Mouse (Mus musculus): ENCODE measurements around the gene Olfr98. TPM values are rescaled to one million over a fixed set of nuclear protein-coding genes. Genes with fewer than 3 reads are reported as not detected.

Olfr98 gene
- polyA plus RNA-seq, 1 experiment from 2014 or later = not detected

- Histone ChIP-seq H3K4me1 (replicated peaks; ENCODE audit: control insufficient read depth, insufficient read depth, low read length) (peaks cover 5% of the 10 kb centered on the region), H3K36me3 (ENCODE audit: control insufficient read depth, insufficient read depth) (no peaks in the 10 kb centered on the region), H3K4me2 (ENCODE audit: low read length) (no peak within 1 kb of the TSS), H3K27me3 (replicated peaks; ENCODE audit: control insufficient read depth, insufficient read depth, low read length) (no peaks in the 10 kb centered on the region; the same call in 1 of the 2 replicates), H3K4me3 (replicated peaks; ENCODE audit: low read length) (no peak within 1 kb of the TSS), H3K9ac (replicated peaks; ENCODE audit: low read depth, low read length) (no peak within 1 kb of the TSS), H3K27ac (ENCODE audit: low read length) (no peak within 1 kb of the TSS), H3K9me3 (ENCODE audit: control insufficient read depth, low read length) (no peaks in the 10 kb centered on the region; the same call in 1 of the 2 replicates)
- no peak for ATAC-seq
- 69% methylated on average over 3 of the region's 3 CpGs for WGBS
These were observed 50.5 kb downstream of the Olfr98 start, which contains the start of gene Olfr95 for GRCm38 (mm10) chr17:37213018-37213417. TSS of gene Olfr95 (minus strand) at chr17:37213118.

Other genes with a start within 250 kb of the Olfr98 start
- 1.9 and 2.9 TPM in 2 replicates for gene Mog, start 240.4 kb downstream of the Olfr98 start, polyA plus RNA-seq (2015; fragmentation: Nextera tagmentation; extraction: Ambion mirVana)
- 46.0 and 58.6 TPM in 2 replicates for gene Gabbr1, start 217.8 kb downstream of the Olfr98 start, polyA plus RNA-seq (2015; fragmentation: Nextera tagmentation; extraction: Ambion mirVana)
- gene Olfr90, start 175.2 kb downstream of the Olfr98 start, polyA plus RNA-seq (2015; fragmentation: Nextera tagmentation; extraction: Ambion mirVana) = not detected in 2 replicates
- gene Olfr91, start 165.5 kb downstream of the Olfr98 start, polyA plus RNA-seq (2015; fragmentation: Nextera tagmentation; extraction: Ambion mirVana) = not detected in 2 replicates
- gene Olfr92, start 143.7 kb downstream of the Olfr98 start, polyA plus RNA-seq (2015; fragmentation: Nextera tagmentation; extraction: Ambion mirVana) = not detected in 2 replicates
- gene Olfr93, start 102.3 kb downstream of the Olfr98 start, polyA plus RNA-seq (2015; fragmentation: Nextera tagmentation; extraction: Ambion mirVana) = not detected in 2 replicates
- gene Ubd, start 69.9 kb downstream of the Olfr98 start, polyA plus RNA-seq (2015; fragmentation: Nextera tagmentation; extraction: Ambion mirVana) = not detected in 2 replicates
- not detected in 2 replicates for gene Olfr94, start 62.8 kb downstream of the Olfr98 start, polyA plus RNA-seq (2015; fragmentation: Nextera tagmentation; extraction: Ambion mirVana)
- not detected in 2 replicates for gene Olfr95, start 50.6 kb downstream of the Olfr98 start, polyA plus RNA-seq (2015; fragmentation: Nextera tagmentation; extraction: Ambion mirVana)
- not detected in 2 replicates for gene Olfr96, start 43.6 kb downstream of the Olfr98 start, polyA plus RNA-seq (2015; fragmentation: Nextera tagmentation; extraction: Ambion mirVana)
- gene Olfr97, start 26.4 kb downstream of the Olfr98 start, polyA plus RNA-seq (2015; fragmentation: Nextera tagmentation; extraction: Ambion mirVana) = not detected in 2 replicates
- 0.67 and 0.81 TPM in 2 replicates for gene H2-M3, start 6.5 kb upstream of the Olfr98 start, polyA plus RNA-seq (2015; fragmentation: Nextera tagmentation; extraction: Ambion mirVana)
- gene Olfr99, start 19.7 kb upstream of the Olfr98 start, polyA plus RNA-seq (2015; fragmentation: Nextera tagmentation; extraction: Ambion mirVana) = not detected in 2 replicates
- not detected in 2 replicates for gene Olfr101, start 40.6 kb upstream of the Olfr98 start, polyA plus RNA-seq (2015; fragmentation: Nextera tagmentation; extraction: Ambion mirVana)
- not detected in 2 replicates for gene Olfr102, start 53.3 kb upstream of the Olfr98 start, polyA plus RNA-seq (2015; fragmentation: Nextera tagmentation; extraction: Ambion mirVana)
- gene Olfr103, start 75.9 kb upstream of the Olfr98 start, polyA plus RNA-seq (2015; fragmentation: Nextera tagmentation; extraction: Ambion mirVana) = not detected in 2 replicates
- not detected in 2 replicates for gene Olfr104-ps, start 95.8 kb upstream of the Olfr98 start, polyA plus RNA-seq (2015; fragmentation: Nextera tagmentation; extraction: Ambion mirVana)
- gene Olfr105-ps, start 115.3 kb upstream of the Olfr98 start, polyA plus RNA-seq (2015; fragmentation: Nextera tagmentation; extraction: Ambion mirVana) = not detected in 2 replicates
- gene Olfr106-ps, start 126.6 kb upstream of the Olfr98 start, polyA plus RNA-seq (2015; fragmentation: Nextera tagmentation; extraction: Ambion mirVana) = not detected in 2 replicates
- gene Olfr107, start 135.5 kb upstream of the Olfr98 start, polyA plus RNA-seq (2015; fragmentation: Nextera tagmentation; extraction: Ambion mirVana) = not detected in 2 replicates
- gene Olfr108, start 181.7 kb upstream of the Olfr98 start, polyA plus RNA-seq (2015; fragmentation: Nextera tagmentation; extraction: Ambion mirVana) = not detected in 2 replicates
- not detected in 2 replicates for gene Olfr109, start 195.2 kb upstream of the Olfr98 start, polyA plus RNA-seq (2015; fragmentation: Nextera tagmentation; extraction: Ambion mirVana)
- gene H2-M2, start 219.8 kb upstream of the Olfr98 start, polyA plus RNA-seq (2015; fragmentation: Nextera tagmentation; extraction: Ambion mirVana) = not detected in 2 replicates
- gene Olfr110, start 228.7 kb upstream of the Olfr98 start, polyA plus RNA-seq (2015; fragmentation: Nextera tagmentation; extraction: Ambion mirVana) = not detected in 2 replicates
- not detected in 2 replicates for gene Olfr111, start 244.3 kb upstream of the Olfr98 start, polyA plus RNA-seq (2015; fragmentation: Nextera tagmentation; extraction: Ambion mirVana)